Mouse (Mus musculus) olfactory bulb, adult 2 months (tissue): ENCODE results near the gene Rnf19b.

Experiments
- CTCF ChIP-seq: fragments of 200-500 bp; IDR thresholded peaks from 2 replicates; pipeline ENCODE4 v1.5.1; 2012; ENCODE audit warnings: low read depth, mild to moderate bottlenecking, low read length, moderate library complexity; ENCODE audit not compliant: insufficient read depth
- POLR2A ChIP-seq: fragments of 200-500 bp; IDR thresholded peaks from 2 replicates; pipeline ENCODE4 v1.6.1; 2012; ENCODE audit warnings: mild to moderate bottlenecking, low read depth, low read length, moderate library complexity; ENCODE audit not compliant: insufficient read depth

GRCm38 (mm10) chr4:129110804-129111203 is 52.7 kb downstream of the Rnf19b start:
- no peak for TF ChIP-seq CTCF
- no peak for TF ChIP-seq POLR2A
